In the genomic region with DNA sequence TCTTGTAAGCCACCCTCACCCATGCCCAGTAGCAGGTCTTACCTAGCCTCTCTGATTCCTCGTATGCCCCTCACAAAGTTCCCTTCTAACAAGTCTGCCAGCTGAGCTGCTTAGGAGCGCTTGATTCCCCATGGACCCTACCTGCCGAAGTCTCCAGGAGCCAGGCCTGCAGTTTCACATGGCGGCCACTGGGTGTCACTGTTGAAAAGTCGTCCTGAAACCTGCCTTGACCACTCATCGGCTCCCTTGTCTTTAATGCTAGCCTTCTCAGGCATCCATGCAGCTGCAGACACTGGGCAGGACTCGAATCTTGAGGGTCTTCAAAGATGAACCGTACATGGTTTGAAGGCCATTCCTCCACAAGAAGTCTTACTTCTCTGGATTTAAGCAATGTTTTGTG, we compare ENCODE assay signal across 8 mouse cellular contexts. TPM values are rescaled to one million over a fixed set of nuclear protein-coding genes. Genes with fewer than 3 reads are reported as not detected.
DNase-seq lines count a peak whose midpoint lies in the region; ATAC-seq and TF ChIP-seq lines count a peak whose summit lies in the region.

No protein-coding gene starts in this region.

- no peaks in the 10 kb centered on the region for H3K36me3 ChIP-seq in heart, embryonic 12.5 days
- no peaks in the 10 kb centered on the region for H3K36me3 ChIP-seq in midbrain, embryonic 12.5 days

- H3K9me3 ChIP-seq in heart, embryonic 12.5 days (replicated peaks) = no peaks in the 10 kb centered on the region
- no peaks in the 10 kb centered on the region for H3K9me3 ChIP-seq in midbrain, embryonic 12.5 days

- H3K4me3 ChIP-seq in heart, embryonic 12.5 days = no peak overlapping the region
- H3K4me3 ChIP-seq in left cerebral cortex, adult 2 months = no peak overlapping the region
- H3K4me3 ChIP-seq in midbrain, embryonic 12.5 days = no peak overlapping the region

- no peak overlapping the region for H3K9ac ChIP-seq in heart, embryonic 12.5 days
- H3K9ac ChIP-seq in midbrain, embryonic 12.5 days (replicated peaks) = no peak overlapping the region

- 6% methylated on average over 8 of the region's 8 CpGs for WGBS in heart, embryonic 12.5 days
- WGBS in midbrain, embryonic 12.5 days = 10% methylated on average over 8 of the region's 8 CpGs

- ATAC-seq in heart, embryonic 12.5 days (ENCODE audit: insufficient number of reproducible peaks, low FRiP score) = no peak
- ATAC-seq in midbrain, embryonic 12.5 days (ENCODE audit: low FRiP score, low read depth) = 0 out of 2 replicates have a peak, but pooled peaks have one; percentile 30

- DNase-seq in heart, adult 11 months = peak; percentile 93
- peak; percentile 81 for DNase-seq in adipocyte (ENCODE audit: low spot score)
- peak; percentile 88 for DNase-seq in embryo, embryonic 10 days (ENCODE audit: low spot score)
- DNase-seq in heart, postnatal 14 days = peak; percentile 62 to 78
- DNase-seq in left cerebral cortex, adult 2 months (ENCODE audit: extremely low spot score in 1 of 2, low spot score in 2 of 2) = peak; percentile 59 to 63
- peak; percentile 32 to 63 for DNase-seq in spleen, postnatal 10 days (ENCODE audit: low spot score in 2 of 2)

- H3K4me2 ChIP-seq in heart, embryonic 12.5 days = no peak overlapping the region
- H3K4me2 ChIP-seq in midbrain, embryonic 12.5 days (replicated peaks) = no peak overlapping the region

- no peak overlapping the region for H3K27ac ChIP-seq in heart, embryonic 12.5 days (ENCODE audit: poor library complexity, severe bottlenecking)
- no peak overlapping the region for H3K27ac ChIP-seq in left cerebral cortex, adult 2 months
- no peak overlapping the region for H3K27ac ChIP-seq in midbrain, embryonic 12.5 days (replicated peaks)

- H3K4me1 ChIP-seq in heart, embryonic 12.5 days (replicated peaks) = no peaks in the 10 kb centered on the region
- H3K4me1 ChIP-seq in midbrain, embryonic 12.5 days = peaks cover 5% of the 10 kb centered on the region; the same call in 1 of the 2 replicates

- TF ChIP-seq CTCF in left cerebral cortex, adult 2 months (IDR thresholded peaks at IDR 0.05) = peak; percentile 94

- intact Hi-C loops in heart, postnatal 14 days (cut with DNase I) = loop anchor here (1.0 to 5.0 kb wide), 5 partner anchors 42 to 309 kb away; a partner anchor contains a TSS
- intact Hi-C loops in left cerebral cortex, adult 2 months (cut with DNase I) = loop anchor here (1.0 to 10.0 kb wide), 5 partner anchors 94 to 336 kb away; a partner anchor contains a TSS

- H3K27me3 ChIP-seq in heart, embryonic 12.5 days (replicated peaks) = peaks cover 46% of the 10 kb centered on the region
- peaks cover 38% of the 10 kb centered on the region for H3K27me3 ChIP-seq in midbrain, embryonic 12.5 days

RNA-seq across cellular contexts. Expression of a gene that starts 19.6 kb away (rescaled TPM):
- polyA plus RNA-seq in heart, embryonic 12.5 days (2016; fragmentation: Nextera tagmentation; extraction: Ambion mirVana) = 17.1 and 23.3 TPM in 2 replicates
- total RNA-seq in heart, postnatal 14 days (2021) = 10 to 100 TPM; 20.8 to 22.0 TPM
- total RNA-seq in left cerebral cortex, adult 2 months (2021) = 10 to 100 TPM; 18.1 to 24.9 TPM
- polyA plus RNA-seq in midbrain, embryonic 12.5 days (2016; fragmentation: Nextera tagmentation; extraction: Ambion mirVana) = 21.1 and 22.5 TPM in 2 replicates

RNA-seq across cellular contexts. Expression of a gene that starts 34.8 kb away (rescaled TPM):
- polyA plus RNA-seq in heart, embryonic 12.5 days (2016; fragmentation: Nextera tagmentation; extraction: Ambion mirVana) = 82.3 and 85.5 TPM in 2 replicates
- 10 to 100 TPM; 20.4 to 21.5 TPM for total RNA-seq in heart, postnatal 14 days (2021)
- total RNA-seq in left cerebral cortex, adult 2 months (2021) = 10 to 100 TPM; 25.3 to 26.0 TPM
- polyA plus RNA-seq in midbrain, embryonic 12.5 days (2016; fragmentation: Nextera tagmentation; extraction: Ambion mirVana) = 90.9 and 99.8 TPM in 2 replicates
